Mouse (Mus musculus) skeletal muscle tissue, postnatal 0 days (tissue): ENCODE results near the gene Pex19. TPM values are rescaled to one million over a fixed set of nuclear protein-coding genes. Genes with fewer than 3 reads are reported as not detected.

ENCODE experiments used
- polyA plus RNA-seq: library from polyadenylated mRNA; unstranded; fragments of >200 nt; fragmentation: Nextera tagmentation; extraction: Ambion mirVana; gene quantifications from 2 replicates; pipeline ENCODE4 v1.2.1, GENCODE M21; 2015

Pex19 gene
- 185 and 200 TPM in 2 replicates for polyA plus RNA-seq

GRCm38 (mm10) chr1:172126376-172127347 lies at the start of gene Pex19:
Gene Pex19 (plus strand): TSS chr1:172126755.

GRCm38 (mm10) chr1:172082101-172082898 lies 44.3 kb upstream of the Pex19 start, which contains the start of the genes Copa and Ncstn:
Gene Copa (plus strand): TSS chr1:172082529.
Gene Ncstn (minus strand): TSS chr1:172082795.

GRCm38 (mm10) chr1:172147835-172148278 lies 21.3 kb downstream of the Pex19 start, which contains the start of gene Dcaf8:
Gene Dcaf8 (plus strand): TSS chr1:172148084.

Other genes starting within 250 kb of the Pex19 start
- gene Gm10521, start 231.1 kb upstream of the Pex19 start, polyA plus RNA-seq: not detected in 2 replicates
- gene Slamf6, start 209.2 kb upstream of the Pex19 start, polyA plus RNA-seq: 0.13 and 0.46 TPM in 2 replicates
- gene Vangl2, start 98.3 kb upstream of the Pex19 start, polyA plus RNA-seq: 2.6 and 4.0 TPM in 2 replicates
- gene Nhlh1, start 69.2 kb upstream of the Pex19 start, polyA plus RNA-seq: not detected in 2 replicates
- 89.8 and 97.0 TPM in 2 replicates for gene Copa, start 44.2 kb upstream of the Pex19 start, polyA plus RNA-seq
- gene Ncstn, start 44.0 kb upstream of the Pex19 start, polyA plus RNA-seq: 57.0 and 63.1 TPM in 2 replicates
- 128 and 141 TPM in 2 replicates for gene Dcaf8, start 21.3 kb downstream of the Pex19 start, polyA plus RNA-seq
- 79.7 and 89.6 TPM in 2 replicates for gene Pea15a, start 80.0 kb downstream of the Pex19 start, polyA plus RNA-seq
- 1,722 and 1,828 TPM in 2 replicates for gene Casq1, start 93.1 kb downstream of the Pex19 start, polyA plus RNA-seq
- 0.05 and 0.10 TPM in 2 replicates for gene Atp1a4, start 131.7 kb downstream of the Pex19 start, polyA plus RNA-seq
- gene Igsf8, start 134.9 kb downstream of the Pex19 start, polyA plus RNA-seq: 16.3 and 17.3 TPM in 2 replicates
- 105 and 110 TPM in 2 replicates for gene Atp1a2, start 171.3 kb downstream of the Pex19 start, polyA plus RNA-seq
- not detected in 2 replicates for gene Kcnj9, start 202.6 kb downstream of the Pex19 start, polyA plus RNA-seq
- gene Kcnj10, start 214.5 kb downstream of the Pex19 start, polyA plus RNA-seq: 0.27 and 0.38 TPM in 2 replicates
- gene Pigm, start 249.8 kb downstream of the Pex19 start, polyA plus RNA-seq: 2.4 TPM in 2 replicates